Mouse (Mus musculus) intestine, embryonic 14.5 days (tissue): ENCODE data around the gene Tle3. TPM values are rescaled to one million over a fixed set of nuclear protein-coding genes. Genes with fewer than 3 reads are reported as not detected.

Source experiments
- ATAC-seq: fragments of 200-750 bp; cut with Nextera tagmentation; replicated peaks from 2 replicates; pipeline ENCODE4 v1.8.0; 2017; ENCODE audit warnings: low read depth, moderate number of reproducible peaks, moderate TSS enrichment, moderate library complexity; ENCODE audit not compliant: low FRiP score, low TSS enrichment
- DNase-seq: peaks from one replicate; pipeline ENCODE4 v3.0.0-alpha.2; 2018; ENCODE audit warnings: low spot score
- H3K27ac ChIP-seq: fragments of 300-500 bp; sonication (generic); 2 replicates; pipeline ENCODE4 v1.5.1; 2014; ENCODE audit warnings: low read depth, mild to moderate bottlenecking, control low read depth
- H3K27me3 ChIP-seq: fragments of 300-500 bp; sonication (generic); replicated peaks from 2 replicates; pipeline ENCODE4 v1.6.1; 2014; ENCODE audit warnings: low read length, control low read depth; ENCODE audit not compliant: control insufficient read depth, insufficient read depth
- H3K36me3 ChIP-seq: fragments of 300-500 bp; sonication (generic); 2 replicates; pipeline ENCODE4 v1.6.1; 2014; ENCODE audit warnings: low read length, control low read depth; ENCODE audit not compliant: control insufficient read depth, insufficient read depth
- H3K4me1 ChIP-seq: fragments of 300-500 bp; sonication (generic); replicated peaks from 2 replicates; pipeline ENCODE4 v1.6.1; 2014; ENCODE audit warnings: low read length, control low read depth, mixed read lengths; ENCODE audit not compliant: control insufficient read depth, insufficient read depth
- H3K4me2 ChIP-seq: fragments of 300-500 bp; sonication (generic); 2 replicates; pipeline ENCODE4 v1.6.1; 2014; ENCODE audit warnings: low read length
- H3K4me3 ChIP-seq: fragments of 300-500 bp; sonication (generic); 2 replicates; pipeline ENCODE4 v1.5.1; 2014; ENCODE audit warnings: low read depth, low read length, control low read depth, mixed read lengths
- H3K9ac ChIP-seq: fragments of 300-500 bp; sonication (generic); 2 replicates; pipeline ENCODE4 v1.6.1; 2014; ENCODE audit warnings: mild to moderate bottlenecking, low read length
- H3K9me3 ChIP-seq: fragments of 300-500 bp; sonication (generic); 2 replicates; pipeline ENCODE4 v1.6.1; 2016; ENCODE audit warnings: low read length, control low read depth; ENCODE audit not compliant: control insufficient read depth
- WGBS: fragments of 180-500 bp; shearing (Covaris S2); extraction: QIAGEN DNeasy Blood & Tissue Kit; methylation state at CpG from one replicate; pipeline ENCODE4 v1.1.7; 2014; 5-methylcytosine and 5-hydroxymethylcytosine counted together
- polyA plus RNA-seq: library from polyadenylated mRNA; unstranded; fragments of >200 nt; fragmentation: Nextera tagmentation; extraction: Ambion mirVana; gene quantifications from 2 replicates; pipeline ENCODE4 v1.2.1, GENCODE M21; 2014

The Tle3 gene
- polyA plus RNA-seq, 1 experiment from 2014 or later, result 23.3 TPM

DNA sequence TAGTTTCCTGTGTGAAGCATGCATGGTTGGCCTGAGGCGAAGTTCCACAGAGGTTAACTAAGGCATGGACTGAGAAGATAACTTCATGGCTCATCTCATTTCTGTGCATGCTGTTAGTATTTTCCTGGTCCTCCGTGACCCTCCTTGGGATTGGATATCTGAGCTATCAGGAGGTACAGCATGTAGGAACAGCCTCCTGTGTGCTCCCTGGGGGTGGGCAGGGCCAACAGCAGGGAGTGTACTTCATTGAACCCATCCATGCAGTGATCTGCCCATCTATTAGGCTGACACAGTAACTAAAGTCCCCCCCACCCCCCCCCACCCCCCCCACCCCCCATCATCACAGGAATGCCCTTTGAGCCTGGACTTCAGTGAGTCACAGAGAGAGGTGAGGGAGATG, 73.0 kb downstream of the Tle3 start:
- peaks cover 11% of the 10 kb centered on the region; the same call in 1 of the 2 replicates for H3K4me1 ChIP-seq
- ATAC-seq, result no peak
- WGBS, result 93% methylated on average over 2 of the region's 2 CpGs

DNA sequence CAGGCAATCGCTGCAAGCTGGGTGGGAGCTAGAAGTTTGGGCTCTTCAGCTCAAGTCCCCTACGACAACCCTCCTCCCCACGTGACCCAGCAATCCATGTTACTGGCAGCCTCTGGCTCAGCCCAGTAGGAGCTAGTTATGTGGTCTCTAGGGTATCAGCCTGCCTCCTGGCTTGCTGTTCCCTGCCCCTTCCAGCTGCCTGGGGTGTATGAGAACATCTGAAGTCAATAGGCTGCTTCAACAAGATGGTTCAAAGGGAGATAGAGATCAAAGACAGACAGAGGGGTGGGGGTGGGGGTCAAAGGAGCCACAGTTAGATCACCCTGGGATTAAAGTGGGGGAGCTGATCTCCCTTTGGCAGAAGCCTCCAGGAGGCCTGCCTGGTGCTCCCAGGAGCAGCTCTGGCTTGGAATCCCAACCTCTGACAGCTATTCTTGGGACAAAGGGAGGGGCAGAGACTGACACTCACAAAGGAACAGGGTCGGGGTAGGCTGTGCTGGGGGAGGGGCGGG, 73.6 kb downstream of the Tle3 start:
- H3K9ac ChIP-seq, result no peak overlapping the region
- H3K4me2 ChIP-seq, result no peak overlapping the region
- peaks cover 11% of the 10 kb centered on the region; the same call in 1 of the 2 replicates for H3K4me1 ChIP-seq
- DNase-seq, result no peak
- no peak overlapping the region for H3K27ac ChIP-seq
- no peaks in the 10 kb centered on the region for H3K27me3 ChIP-seq
- H3K36me3 ChIP-seq, result no peaks in the 10 kb centered on the region
- no peak overlapping the region for H3K4me3 ChIP-seq
- ATAC-seq, result no peak
- 24% methylated on average over 5 of the region's 5 CpGs for WGBS
- H3K9me3 ChIP-seq, result no peaks in the 10 kb centered on the region

More for the DNA sequence above, 73.0 kb downstream of the Tle3 start:
- no peak for DNase-seq
- Histone ChIP-seq H3K9ac (no peak overlapping the region), H3K4me2 (no peak overlapping the region), H3K36me3 (no peaks in the 10 kb centered on the region), H3K27me3 (no peaks in the 10 kb centered on the region), H3K9me3 (no peaks in the 10 kb centered on the region), H3K27ac (no peak overlapping the region), H3K4me3 (no peak overlapping the region)

DNA sequence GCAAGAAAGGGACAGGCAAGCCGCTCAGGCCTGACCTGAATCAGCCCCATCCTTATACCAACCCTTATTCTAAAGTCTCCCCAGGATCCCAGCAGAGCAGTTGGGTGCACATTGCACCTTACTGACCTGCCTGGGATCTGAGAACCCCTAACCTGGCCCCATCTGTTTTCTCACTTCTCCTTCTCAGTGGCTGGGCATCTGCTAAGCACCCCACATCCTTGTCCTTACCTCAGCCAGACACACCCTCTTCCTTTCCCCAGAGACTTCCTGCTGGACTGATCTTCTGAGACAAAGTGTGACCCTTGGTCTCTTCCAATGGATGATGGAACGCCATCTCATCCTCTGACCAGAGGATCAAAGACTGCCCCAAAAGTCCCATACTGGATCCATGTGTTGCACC, 74.8 kb downstream of the Tle3 start:
- Histone ChIP-seq H3K4me1 (peaks cover 5% of the 10 kb centered on the region; the same call in 1 of the 2 replicates), H3K4me3 (no peak overlapping the region), H3K9ac (no peak overlapping the region), H3K27me3 (no peaks in the 10 kb centered on the region), H3K9me3 (no peaks in the 10 kb centered on the region), H3K4me2 (no peak overlapping the region), H3K27ac (no peak overlapping the region), H3K36me3 (no peaks in the 10 kb centered on the region)
- ATAC-seq (no peak), DNase-seq (no peak)
- 84% methylated on average over 2 of the region's 2 CpGs for WGBS

DNA sequence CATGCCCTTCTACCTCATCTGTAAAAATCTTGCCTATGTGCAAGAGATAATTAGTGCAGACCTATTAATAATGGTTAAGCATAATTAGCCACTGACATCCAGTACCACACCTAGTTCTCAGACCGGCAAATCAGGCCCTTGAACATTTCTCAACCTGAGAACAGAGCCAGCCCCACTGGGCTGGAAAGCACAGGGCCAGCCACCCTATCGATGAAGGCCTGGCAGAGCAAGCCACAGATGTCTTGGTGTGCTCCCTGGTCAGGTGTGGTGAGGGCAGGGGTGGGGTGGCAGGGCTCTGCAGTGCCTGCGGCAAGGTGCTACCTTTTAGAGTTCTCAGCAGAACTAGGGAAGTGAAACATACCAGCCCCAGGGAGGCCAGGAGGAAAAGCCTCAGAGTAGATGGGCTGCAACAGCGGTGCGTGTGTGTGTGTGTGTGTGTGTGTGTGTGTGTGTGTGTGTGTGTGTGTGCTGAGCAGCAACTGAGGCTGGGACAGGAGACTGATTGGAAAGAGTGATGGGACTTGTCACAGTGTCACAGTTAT, 77.3 kb downstream of the Tle3 start:
- Histone ChIP-seq H3K36me3 (no peaks in the 10 kb centered on the region), H3K9ac (no peak overlapping the region), H3K9me3 (no peaks in the 10 kb centered on the region), H3K27ac (no peak overlapping the region), H3K4me2 (no peak overlapping the region), H3K27me3 (no peaks in the 10 kb centered on the region), H3K4me1 (no peaks in the 10 kb centered on the region), H3K4me3 (no peak overlapping the region)
- no peak for ATAC-seq
- no peak for DNase-seq
- WGBS, result 65% methylated on average over 5 of the region's 5 CpGs

DNA sequence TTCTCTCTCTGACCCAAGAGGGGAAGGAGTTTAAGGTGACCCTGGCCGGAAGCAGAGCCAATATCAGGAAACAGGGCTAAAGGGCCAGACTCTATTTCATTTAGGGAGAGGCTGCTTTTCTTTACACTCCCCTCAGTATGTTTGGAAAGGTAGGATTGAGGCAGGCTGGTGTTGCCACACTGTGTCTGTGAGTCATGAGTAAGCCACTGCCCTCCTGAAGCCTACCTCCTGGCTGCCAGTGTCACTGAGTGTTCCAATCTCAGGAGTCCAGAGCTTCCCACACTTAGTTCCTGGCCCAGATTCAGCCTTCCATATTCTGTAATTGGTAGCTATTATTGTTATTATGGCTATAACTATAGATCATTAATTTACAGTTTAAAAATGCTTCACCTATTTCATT, 79.9 kb downstream of the Tle3 start:
- Histone ChIP-seq H3K9me3 (no peaks in the 10 kb centered on the region), H3K27ac (no peak overlapping the region), H3K27me3 (no peaks in the 10 kb centered on the region), H3K4me3 (no peak overlapping the region), H3K4me2 (no peak overlapping the region), H3K9ac (no peak overlapping the region), H3K4me1 (no peaks in the 10 kb centered on the region), H3K36me3 (no peaks in the 10 kb centered on the region)
- WGBS, result 64% methylated on average over 1 of the region's 1 CpGs
- DNase-seq (no peak), ATAC-seq (no peak)

DNA sequence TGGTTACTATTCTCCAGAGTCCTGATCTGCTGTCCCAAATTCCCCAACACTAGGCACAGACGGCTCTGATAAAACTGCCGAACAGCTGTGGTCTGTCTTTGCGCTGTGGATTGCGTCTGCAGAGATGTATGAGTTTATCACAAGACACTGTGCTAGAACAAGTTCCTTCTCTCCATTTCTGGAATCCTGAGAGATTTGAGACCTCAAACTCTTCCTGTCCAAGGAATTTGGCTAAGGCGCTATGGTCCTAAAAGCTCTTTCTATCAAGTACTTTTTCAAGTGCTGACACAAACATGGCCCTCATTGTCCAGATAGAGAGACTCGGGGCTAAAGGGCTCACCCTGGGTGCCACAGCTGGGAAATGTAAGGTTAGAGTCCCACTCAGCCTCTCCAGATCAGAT, 83.7 kb downstream of the Tle3 start:
- no peaks in the 10 kb centered on the region for H3K36me3 ChIP-seq
- H3K27ac ChIP-seq, result 0 out of 2 replicates have a peak overlapping the region, but pooled peaks have one; percentile 30
- no peak for ATAC-seq
- no peak overlapping the region for H3K4me3 ChIP-seq
- H3K9ac ChIP-seq, result no peak overlapping the region
- 40% methylated on average over 6 of the region's 6 CpGs for WGBS
- no peak overlapping the region for H3K4me2 ChIP-seq
- DNase-seq, result no peak
- H3K27me3 ChIP-seq, result peaks cover 4% of the 10 kb centered on the region; the same call in 1 of the 2 replicates
- no peaks in the 10 kb centered on the region for H3K4me1 ChIP-seq
- no peaks in the 10 kb centered on the region for H3K9me3 ChIP-seq

DNA sequence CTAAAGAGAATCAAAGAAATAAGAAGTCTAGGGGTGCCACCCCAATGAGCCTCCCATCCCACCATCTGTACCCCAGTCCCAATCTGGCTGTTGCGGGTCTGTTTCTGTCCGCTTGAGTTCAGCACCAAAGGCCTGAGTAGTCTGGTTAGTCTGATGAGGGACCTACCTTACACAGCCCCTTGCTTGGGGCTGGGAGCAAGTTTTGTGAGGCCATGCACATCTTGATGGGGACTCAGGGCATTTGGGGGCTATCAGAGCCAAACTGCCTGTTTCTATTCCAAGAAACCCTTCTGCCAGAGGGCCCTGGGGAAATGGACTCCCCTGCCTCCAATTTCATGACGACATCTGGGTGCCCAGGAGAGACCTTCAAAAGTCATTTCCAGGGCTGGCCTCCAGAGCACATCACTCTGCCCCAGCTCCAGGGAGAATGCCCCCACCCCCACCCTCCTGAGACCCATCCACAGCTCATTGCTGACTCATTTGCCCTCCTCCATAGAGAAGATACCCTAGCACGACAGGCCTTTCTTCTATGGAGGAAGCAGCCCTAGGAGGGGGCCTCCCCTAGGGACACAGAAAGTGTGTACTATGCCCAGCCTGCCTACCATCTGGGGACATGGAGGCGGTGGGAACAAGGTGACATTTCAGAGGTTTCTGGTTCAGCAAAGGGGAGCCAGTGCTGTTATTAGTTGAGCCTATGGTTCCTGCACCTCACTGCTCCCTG, 84.4 kb downstream of the Tle3 start:
- ATAC-seq (no peak), DNase-seq (no peak)
- Histone ChIP-seq H3K4me1 (no peaks in the 10 kb centered on the region; the same call in 1 of the 2 replicates), H3K4me2 (no peak overlapping the region), H3K9ac (no peak overlapping the region), H3K36me3 (no peaks in the 10 kb centered on the region), H3K9me3 (no peaks in the 10 kb centered on the region), H3K27ac (no peak overlapping the region), H3K4me3 (no peak overlapping the region), H3K27me3 (peaks cover 4% of the 10 kb centered on the region; the same call in 1 of the 2 replicates)
- WGBS, result 70% methylated on average over 5 of the region's 5 CpGs

DNA sequence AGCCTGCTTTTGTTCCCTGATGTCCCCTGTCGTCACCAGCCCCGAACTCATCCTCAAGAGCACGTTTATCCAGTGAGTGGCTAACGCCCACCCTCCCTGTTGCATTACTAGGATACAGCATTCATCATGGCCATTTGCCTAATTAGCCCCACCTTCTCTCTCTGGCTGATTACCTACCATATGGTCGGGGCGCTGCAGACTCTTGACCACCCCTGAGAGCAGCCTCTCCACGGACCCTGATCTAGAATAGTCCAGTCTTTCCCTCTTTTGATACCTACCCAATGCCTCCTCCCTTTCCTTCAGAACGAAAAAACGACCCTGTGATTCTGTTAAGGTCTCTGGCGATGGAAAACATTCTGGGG, 85.0 kb downstream of the Tle3 start:
- no peak overlapping the region for H3K4me3 ChIP-seq
- no peaks in the 10 kb centered on the region; the same call in 1 of the 2 replicates for H3K4me1 ChIP-seq
- no peaks in the 10 kb centered on the region for H3K36me3 ChIP-seq
- peaks cover 4% of the 10 kb centered on the region; the same call in 1 of the 2 replicates for H3K27me3 ChIP-seq
- no peaks in the 10 kb centered on the region for H3K9me3 ChIP-seq
- no peak overlapping the region for H3K9ac ChIP-seq
- 30% methylated on average over 10 of the region's 10 CpGs for WGBS
- no peak for DNase-seq
- no peak overlapping the region for H3K27ac ChIP-seq
- ATAC-seq, result no peak
- H3K4me2 ChIP-seq, result no peak overlapping the region
